Mouse (Mus musculus) testis, adult 2 months (tissue): ENCODE data around the gene Btbd19. TPM values are rescaled to one million over a fixed set of nuclear protein-coding genes. Genes with fewer than 3 reads are reported as not detected.

Experiments
- H3K27ac ChIP-seq: fragments of 200-500 bp; 2 replicates; pipeline ENCODE4 v1.5.1; 2012; ENCODE audit warnings: low read depth, low read length; ENCODE audit not compliant: control insufficient read depth, insufficient read depth
- H3K27me3 ChIP-seq: fragments of 200-500 bp; 2 replicates; pipeline ENCODE4 v1.6.1; 2012; ENCODE audit warnings: mild to moderate bottlenecking, low read length, moderate library complexity; ENCODE audit not compliant: control insufficient read depth, insufficient read depth
- H3K36me3 ChIP-seq: fragments of 200-500 bp; 2 replicates; pipeline ENCODE4 v1.6.1; 2012; ENCODE audit warnings: mild to moderate bottlenecking, low read length; ENCODE audit not compliant: control insufficient read depth, insufficient read depth
- H3K4me1 ChIP-seq: fragments of 200-500 bp; 2 replicates; pipeline ENCODE4 v1.6.1; 2012; ENCODE audit warnings: low read length; ENCODE audit not compliant: control insufficient read depth, insufficient read depth
- H3K4me3 ChIP-seq: fragments of 200-500 bp; 2 replicates; pipeline ENCODE4 v1.5.1; 2012; ENCODE audit warnings: low read depth, mild to moderate bottlenecking, low read length, moderate library complexity, mixed read lengths; ENCODE audit not compliant: control insufficient read depth
- CTCF ChIP-seq: fragments of 200-500 bp; IDR thresholded peaks from 2 replicates; pipeline ENCODE4 v1.5.1; 2012; ENCODE audit warnings: low read depth, mild to moderate bottlenecking, inconsistent platforms, low read length, moderate library complexity; ENCODE audit not compliant: control insufficient read depth, insufficient read depth, insufficient replicate concordance
- POLR2A ChIP-seq: fragments of 200-500 bp; IDR thresholded peaks from 2 replicates; pipeline ENCODE4 v1.6.1; 2012; ENCODE audit warnings: low read depth, mild to moderate bottlenecking, inconsistent platforms, low read length, moderate library complexity; ENCODE audit not compliant: control insufficient read depth
- polyA plus RNA-seq: library from polyadenylated mRNA; depleted of rRNA; stranded (reverse); fragments of >200 nt; gene quantifications from 2 replicates; pipeline ENCODE4 v1.2.3, GENCODE M21; 2012; rRNA removed

Btbd19 gene
- polyA plus RNA-seq: 2.6 and 3.2 TPM in 2 replicates

DNA sequence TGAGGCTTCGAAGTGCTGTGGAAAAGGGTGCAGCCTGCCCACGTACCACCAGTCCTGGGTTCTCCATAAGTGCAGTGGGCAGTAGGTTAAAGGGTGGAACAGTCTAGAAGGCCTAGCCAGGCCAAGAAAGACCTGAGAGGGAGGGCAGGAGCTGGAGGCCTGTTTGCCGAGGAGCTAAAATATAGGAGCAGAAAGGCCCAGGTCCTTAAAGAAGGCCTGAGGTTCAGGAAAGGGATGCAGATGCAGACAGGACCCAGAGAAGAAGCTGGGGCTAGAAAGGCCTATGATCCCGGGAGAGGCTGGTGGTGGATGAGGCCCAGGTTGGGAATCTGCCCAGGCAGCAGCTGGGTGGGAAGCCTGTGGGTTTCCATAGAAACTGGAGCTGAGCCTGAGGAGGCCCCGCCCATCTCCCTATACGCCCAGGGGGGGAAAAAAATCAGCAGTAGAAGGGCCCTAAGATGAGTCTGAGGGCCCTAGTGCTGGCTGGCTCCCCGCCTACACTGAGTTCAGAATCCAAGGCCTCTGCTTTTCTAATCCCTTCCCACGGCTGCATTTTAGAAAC, at the start of gene Btbd19:
Gene Btbd19 (minus strand): TSS at position 378 of the 562 bp plus-strand sequence.
- Histone ChIP-seq H3K36me3 (no peaks in the 10 kb centered on the region), H3K27me3 (no peaks in the 10 kb centered on the region), H3K4me1 (peaks cover 19% of the 10 kb centered on the region), H3K4me3 (no peak within 1 kb of the TSS), H3K27ac (peak within 1 kb of the TSS; percentile 16)
- TF ChIP-seq CTCF: no peak
- TF ChIP-seq POLR2A: no peak

DNA sequence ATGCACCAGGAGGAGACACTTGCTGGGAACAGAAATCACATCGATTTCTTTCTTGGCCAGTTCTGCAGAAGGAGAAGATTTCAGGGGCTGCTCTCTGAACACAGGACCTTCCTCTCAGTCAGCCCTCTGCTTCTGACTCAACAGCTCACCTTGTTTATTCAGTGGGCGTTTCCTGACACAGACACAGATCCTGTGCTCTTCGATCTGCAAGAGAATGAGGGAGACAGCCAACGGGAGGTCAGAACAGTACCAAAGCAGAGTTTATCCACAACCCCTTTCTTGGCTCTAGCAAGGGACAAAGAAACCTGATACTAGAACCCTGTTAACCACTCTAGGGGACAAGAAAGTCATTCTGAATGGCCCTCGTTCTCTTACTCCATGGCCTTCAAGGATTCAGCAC, 44.4 kb upstream of the Btbd19 start:
- Histone ChIP-seq H3K27ac (no peak overlapping the region), H3K4me1 (no peaks in the 10 kb centered on the region), H3K36me3 (peaks cover 2% of the 10 kb centered on the region; the same call in 1 of the 2 replicates), H3K27me3 (no peaks in the 10 kb centered on the region), H3K4me3 (no peak overlapping the region)
- TF ChIP-seq POLR2A (no peak), CTCF (no peak)

DNA sequence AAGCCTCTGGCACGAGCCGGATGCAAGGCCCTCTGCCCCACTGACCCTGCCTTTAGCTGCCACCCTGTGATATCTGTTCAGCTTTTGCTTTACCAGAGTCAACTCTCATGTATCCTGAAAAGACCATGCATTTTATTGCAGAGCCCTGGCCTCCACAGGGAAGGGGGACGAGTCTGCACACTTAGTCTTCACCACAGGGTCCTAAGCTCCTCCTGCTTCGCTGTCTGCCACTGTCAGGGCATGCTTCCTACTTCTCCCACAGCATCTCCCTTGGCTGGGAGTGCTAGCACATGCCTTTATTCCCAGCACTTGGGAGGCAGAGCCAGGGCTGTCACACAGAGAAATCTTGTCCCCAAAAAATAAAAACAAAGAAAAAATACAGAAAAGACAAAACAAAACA, 35.7 kb upstream of the Btbd19 start:
- Histone ChIP-seq H3K4me3 (no peak overlapping the region), H3K27ac (no peak overlapping the region), H3K36me3 (0 out of 2 replicates have a peak, but pooled peaks cover 1% of the 10 kb centered on the region), H3K4me1 (peaks cover 3% of the 10 kb centered on the region), H3K27me3 (no peaks in the 10 kb centered on the region)
- TF ChIP-seq POLR2A (no peak), CTCF (no peak)

DNA sequence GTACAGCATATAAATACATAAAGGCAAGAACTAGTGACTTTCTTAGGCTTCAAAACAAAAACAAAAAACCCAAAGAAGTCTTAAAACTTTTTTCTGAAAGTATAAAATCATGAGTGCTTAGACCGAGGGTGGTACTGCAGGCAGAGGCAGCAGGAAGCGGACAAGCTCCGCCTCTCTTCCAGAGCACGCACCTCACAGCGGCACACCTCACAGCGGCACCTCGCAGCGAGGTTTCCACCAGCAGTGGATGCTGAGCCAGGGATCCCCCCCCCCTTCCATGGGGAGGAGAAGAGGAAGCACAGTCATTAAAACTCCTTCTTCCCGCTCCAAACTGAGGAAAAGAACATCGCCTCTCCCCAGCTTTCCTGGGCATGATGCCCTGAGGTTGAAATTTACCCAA, 34.1 kb upstream of the Btbd19 start:
- H3K36me3 ChIP-seq: 0 out of 2 replicates have a peak, but pooled peaks cover 1% of the 10 kb centered on the region
- H3K4me1 ChIP-seq: peaks cover 3% of the 10 kb centered on the region
- H3K4me3 ChIP-seq: no peak overlapping the region
- no peaks in the 10 kb centered on the region for H3K27me3 ChIP-seq
- TF ChIP-seq CTCF (no peak), POLR2A (no peak)
- no peak overlapping the region for H3K27ac ChIP-seq

DNA sequence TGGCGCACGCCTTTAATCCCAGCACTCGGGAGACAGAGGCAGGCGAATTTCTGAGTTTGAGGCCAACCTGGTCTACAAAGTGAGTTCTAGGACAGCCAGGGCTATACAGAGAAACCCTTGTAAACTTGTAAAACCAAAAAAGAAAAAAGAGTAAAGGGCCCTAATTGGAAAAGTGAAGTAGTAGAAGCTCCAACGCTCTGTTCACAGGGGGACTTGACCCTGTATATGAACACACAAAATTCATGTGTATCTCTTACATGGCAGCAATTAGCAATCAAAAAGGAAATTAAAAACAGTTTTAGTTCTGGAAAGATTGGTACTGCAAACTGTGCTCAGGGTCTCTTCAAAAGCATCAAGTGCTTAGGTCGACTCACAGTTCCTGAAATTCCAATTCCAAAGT, 30.8 kb upstream of the Btbd19 start:
- H3K4me3 ChIP-seq: no peak overlapping the region; the same call in 1 of the 2 replicates
- no peaks in the 10 kb centered on the region for H3K27me3 ChIP-seq
- H3K27ac ChIP-seq: no peak overlapping the region
- peaks cover 1% of the 10 kb centered on the region; the same call in 1 of the 2 replicates for H3K36me3 ChIP-seq
- peaks cover 3% of the 10 kb centered on the region for H3K4me1 ChIP-seq
- no peak for TF ChIP-seq POLR2A
- TF ChIP-seq CTCF: no peak

DNA sequence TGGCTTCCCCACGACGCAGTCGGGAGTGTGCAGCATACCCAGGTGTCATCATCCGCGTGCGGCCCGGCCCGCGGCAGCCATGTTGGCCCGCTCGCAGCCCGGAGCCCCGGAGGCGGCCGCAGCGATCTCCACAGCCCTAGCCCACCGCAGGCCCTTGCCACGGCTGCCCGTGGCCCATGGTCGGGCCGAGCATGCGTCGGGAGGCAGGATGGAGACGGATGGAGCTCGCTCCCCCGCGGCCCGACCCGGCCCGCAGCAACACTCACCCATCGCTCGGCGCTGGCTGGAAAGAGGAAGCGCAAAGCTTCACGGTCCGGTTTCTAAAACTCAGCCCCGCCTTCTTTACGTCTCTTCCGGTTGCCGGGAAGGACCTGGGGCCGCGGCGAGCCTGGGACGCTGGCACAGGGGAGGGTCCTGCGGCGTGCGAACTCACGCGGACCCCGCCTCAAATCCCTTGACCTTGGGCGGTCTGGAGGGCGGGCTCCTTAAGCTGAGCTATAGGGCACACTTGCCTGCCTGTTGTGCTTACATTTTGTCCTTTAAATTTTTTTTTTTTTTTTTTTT, 30.3 kb upstream of the Btbd19 start, which contains the start of gene Rps8:
Gene Rps8 (minus strand): TSS at position 452 of the 564 bp plus-strand sequence.
- no peaks in the 10 kb centered on the region for H3K27me3 ChIP-seq
- TF ChIP-seq CTCF (no peak), POLR2A (peak; percentile 89)
- peaks cover 3% of the 10 kb centered on the region for H3K4me1 ChIP-seq
- H3K27ac ChIP-seq: peak within 1 kb of the TSS; percentile 57
- peak within 1 kb of the TSS; percentile 82 for H3K4me3 ChIP-seq
- peaks cover 1% of the 10 kb centered on the region; the same call in 1 of the 2 replicates for H3K36me3 ChIP-seq

DNA sequence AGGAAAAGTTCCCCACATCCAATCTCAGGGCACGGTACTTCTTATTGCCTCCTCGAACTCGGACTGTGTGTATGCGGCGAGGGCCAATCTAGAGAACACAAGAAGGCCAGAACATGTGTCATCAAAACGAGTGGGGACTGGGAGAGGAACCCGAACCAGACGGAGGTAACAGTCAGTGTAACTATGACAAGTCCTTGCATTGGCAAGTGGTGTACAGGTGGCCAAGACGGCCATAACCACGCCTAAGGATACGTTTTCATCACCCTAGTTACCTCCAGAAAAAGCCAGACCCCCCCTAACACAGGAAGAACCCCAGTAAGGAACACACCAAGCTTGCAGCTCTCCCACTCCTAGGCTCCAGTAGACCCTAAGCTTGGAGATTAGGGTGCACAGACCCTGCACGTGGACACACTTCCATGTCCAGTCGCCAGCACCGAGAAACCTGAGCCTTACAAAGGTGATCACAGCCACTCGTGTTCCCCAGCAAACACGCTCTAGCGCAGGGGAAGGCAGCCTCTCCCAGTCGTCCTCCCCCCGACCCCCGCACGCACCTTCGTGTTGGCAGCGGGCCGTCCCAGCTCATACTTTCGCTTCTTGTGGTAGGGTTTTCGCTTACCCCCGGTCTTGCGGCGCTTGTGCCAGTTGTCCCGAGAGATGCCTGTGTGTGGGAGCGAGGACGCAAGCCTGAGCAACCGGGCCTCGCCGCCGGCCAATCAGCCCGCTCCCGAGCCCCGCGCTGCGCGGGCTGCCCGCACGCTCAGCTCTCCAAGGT, 29.7 kb upstream of the Btbd19 start:
- no peaks in the 10 kb centered on the region for H3K27me3 ChIP-seq
- peaks cover 3% of the 10 kb centered on the region for H3K4me1 ChIP-seq
- peak overlapping the region; percentile 57 for H3K27ac ChIP-seq
- H3K36me3 ChIP-seq: peaks cover under 1% of the 10 kb centered on the region; the same call in 1 of the 2 replicates
- TF ChIP-seq POLR2A: no peak
- TF ChIP-seq CTCF: no peak
- peak overlapping the region; percentile 82 for H3K4me3 ChIP-seq
